In genomic region chr2:106722020-106722419, GRCm38 (mm10) we compare ENCODE assay signal across 22 mouse cellular contexts. TPM values are rescaled to one million over a fixed set of nuclear protein-coding genes. Genes with fewer than 3 reads are reported as not detected.
"Had no signal": no experiment of that assay in that cellular context is flagged by ENCODE, and none has a peak within 500 bp of the region (broad histone marks: within the 10 kb centered on the region; RNA-seq: fewer than 3 reads in every experiment).

No protein-coding gene starts in this region.

- H3K36me3 ChIP-seq: liver, embryonic 12.5 days; liver, embryonic 15.5 days; lung, embryonic 15.5 days; stomach, embryonic 15.5 days had no signal

- DNase-seq: kidney, adult 2 months; kidney, postnatal 14 days; layer of hippocampus, adult 9-11 months; liver; lung, adult 18-20 months; lung, postnatal 10 days; lung, postnatal 36 days; retina, postnatal 1 day; right cerebral cortex, postnatal 25 days; spleen, adult 18-20 months; thymus, adult 18-20 months; thymus, postnatal 36 days had no signal

- H3K9ac ChIP-seq: liver, embryonic 12.5 days; liver, embryonic 15.5 days; lung, embryonic 15.5 days; midbrain, embryonic 13.5 days; stomach, embryonic 15.5 days had no signal

- H3K4me1 ChIP-seq: liver, embryonic 12.5 days; liver, embryonic 15.5 days; lung, embryonic 15.5 days; megakaryocyte, embryonic 14.5 days; stomach, embryonic 15.5 days had no signal

- H3K27ac ChIP-seq: layer of hippocampus, adult 2 months; liver, embryonic 12.5 days; liver, embryonic 15.5 days; lung, embryonic 15.5 days; midbrain, embryonic 13.5 days; stomach, embryonic 15.5 days had no signal

- H3K4me3 ChIP-seq: layer of hippocampus, adult 2 months; liver, embryonic 12.5 days; liver, embryonic 15.5 days; lung, embryonic 15.5 days; megakaryocyte, embryonic 14.5 days; midbrain, embryonic 10.5 days; midbrain, embryonic 13.5 days; stomach, embryonic 15.5 days had no signal

- H3K4me2 ChIP-seq: liver, embryonic 12.5 days; liver, embryonic 15.5 days; lung, embryonic 15.5 days; midbrain, embryonic 13.5 days; stomach, embryonic 15.5 days had no signal

- H3K9me3 ChIP-seq: liver, embryonic 12.5 days; liver, embryonic 15.5 days; lung, embryonic 15.5 days; midbrain, embryonic 10.5 days; midbrain, embryonic 13.5 days; stomach, embryonic 15.5 days had no signal

- ATAC-seq: intestine, postnatal 0 days; liver, embryonic 12.5 days; midbrain, embryonic 13.5 days had no signal

- H3K27me3 ChIP-seq: liver, embryonic 12.5 days; liver, embryonic 15.5 days; lung, embryonic 15.5 days; megakaryocyte, embryonic 14.5 days; midbrain, embryonic 13.5 days; stomach, embryonic 15.5 days had no signal

RNA-seq across cellular contexts. Expression of gene Mpped2, which starts 29.0 kb away (rescaled TPM):
- total RNA-seq: neutrophil, adult 5-6 weeks had no signal
